Mouse (Mus musculus): ENCODE measurements around the gene Ccdc39. TPM values are rescaled to one million over a fixed set of nuclear protein-coding genes. Genes with fewer than 3 reads are reported as not detected.

Gene Ccdc39
- 0.13 TPM in 1 of 2 replicates, not detected in the other for polyA plus RNA-seq (2012; ENCODE audit: low replicate concordance)

GRCm38 (mm10) chr3:33843801-33844632 lies at the start of gene Ccdc39:
TSS of gene Ccdc39 (minus strand) at chr3:33844310.

GRCm38 (mm10) chr3:33799617-33800512 lies 44.2 kb downstream of the Ccdc39 start, which contains the start of gene Ttc14:
TSS of gene Ttc14 (plus strand) at chr3:33799832.

Other genes with a start within 250 kb of the Ccdc39 start
- 54.0 and 61.1 TPM in 2 replicates for gene Ttc14, start 44.5 kb downstream of the Ccdc39 start, polyA plus RNA-seq (2012; ENCODE audit: low replicate concordance)
- gene Fxr1, start 175.6 kb upstream of the Ccdc39 start, polyA plus RNA-seq (2012; ENCODE audit: low replicate concordance): 2.4 and 13.9 TPM in 2 replicates
- 21.3 and 24.0 TPM in 2 replicates for gene Dnajc19, start 237.0 kb upstream of the Ccdc39 start, polyA plus RNA-seq (2012; ENCODE audit: low replicate concordance)

Measured in hematopoietic multipotent progenitor cell, adult 10-12 weeks (in vitro differentiated cells).